Mouse (Mus musculus) cerebellum, postnatal 10 days (tissue): ENCODE results near the gene Trnt1.
A peak's percentile ranks its signal among the peaks of the same experiment; 100 is the strongest.

Experiments
- DNase-seq, 2 experiments: peaks; one replicate each; pipeline ENCODE4 v3.0.0; 2021; ENCODE audit warnings: mixed read lengths in 2 of 2

Trnt1 gene

DNA sequence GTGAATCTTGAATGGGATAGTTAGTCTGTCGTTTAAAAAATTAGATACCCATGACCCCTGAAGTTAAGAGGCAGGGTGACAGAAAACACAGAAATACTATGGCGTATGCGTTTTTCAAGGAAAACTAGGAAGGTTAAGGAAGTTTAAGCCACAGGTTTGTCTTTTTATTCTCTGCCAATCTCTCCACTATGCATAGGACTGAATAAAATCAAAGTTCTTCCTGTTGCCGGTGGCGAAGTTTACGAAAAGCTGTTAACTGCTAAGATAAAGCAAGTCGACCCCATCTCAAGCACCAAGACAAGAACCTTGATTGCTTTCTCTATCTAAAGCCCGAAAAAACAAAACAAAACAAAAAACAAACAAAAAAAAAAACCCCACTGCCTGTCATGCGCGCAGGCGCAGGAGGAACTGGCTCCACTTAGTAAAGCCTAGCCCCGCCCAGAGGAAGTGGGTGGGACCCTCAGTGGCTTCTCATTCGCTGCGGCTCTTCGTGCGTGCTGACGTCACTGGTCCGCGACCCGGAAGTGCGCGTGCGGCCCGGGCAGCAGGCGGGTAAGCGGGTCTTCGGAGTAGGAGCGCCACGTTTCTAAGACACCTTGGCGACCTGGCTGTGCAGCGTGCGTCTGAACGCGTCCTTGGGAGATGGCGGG, at the start of gene Trnt1:
TSS of gene Trnt1 (plus strand) at position 481 of the 650 bp plus-strand sequence.
- DNase-seq: peak; percentile 99

DNA sequence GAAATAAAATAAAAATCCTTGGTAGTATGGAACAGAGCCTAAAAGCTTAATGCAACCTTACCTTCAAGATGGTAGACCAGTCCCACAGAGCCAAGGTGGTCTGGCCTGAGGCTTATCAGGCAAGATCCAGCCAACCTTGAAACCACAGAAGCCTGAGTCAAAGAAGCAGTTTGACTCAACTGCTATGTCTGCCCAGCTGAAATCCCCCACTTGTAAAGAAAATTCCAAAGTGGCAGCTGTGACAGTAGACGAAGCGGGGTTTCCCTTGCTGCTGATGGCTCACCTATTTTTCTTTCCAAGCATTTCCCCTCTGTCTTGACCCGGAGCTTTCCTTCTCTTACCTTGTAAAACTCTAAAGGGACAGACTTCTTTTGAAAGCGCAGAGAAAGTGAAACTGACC, 43.3 kb upstream of the Trnt1 start:
- no peak for DNase-seq

GRCm38 (mm10) chr6:106726078-106726477, 42.8 kb upstream of the Trnt1 start:
- no peak for DNase-seq

- DNase-seq: no peak
Observed at GRCm38 (mm10) chr6:106727703-106728102, 41.2 kb upstream of the Trnt1 start.

- no peak for DNase-seq
Observed at GRCm38 (mm10) chr6:106729682-106730314, 39.1 kb upstream of the Trnt1 start.

DNA sequence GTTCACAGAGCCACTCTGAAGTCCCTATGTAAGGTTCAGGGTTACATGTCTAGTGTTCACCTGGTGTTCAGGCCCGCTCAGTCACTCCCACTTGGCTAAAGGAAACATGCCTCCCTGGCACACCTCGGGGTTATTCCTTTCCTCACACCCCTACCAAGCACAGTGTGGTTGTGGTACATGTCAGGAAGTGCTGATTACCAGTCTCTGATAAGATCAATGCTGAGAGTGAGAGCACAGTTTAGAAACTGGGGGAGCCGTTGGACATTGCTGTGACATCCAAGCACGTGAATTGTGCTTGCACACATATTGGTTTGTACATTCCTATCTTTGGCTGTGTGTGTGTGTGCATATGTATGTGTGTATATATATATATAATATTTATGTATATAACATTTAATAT, 36.4 kb upstream of the Trnt1 start:
- no peak for DNase-seq

DNA sequence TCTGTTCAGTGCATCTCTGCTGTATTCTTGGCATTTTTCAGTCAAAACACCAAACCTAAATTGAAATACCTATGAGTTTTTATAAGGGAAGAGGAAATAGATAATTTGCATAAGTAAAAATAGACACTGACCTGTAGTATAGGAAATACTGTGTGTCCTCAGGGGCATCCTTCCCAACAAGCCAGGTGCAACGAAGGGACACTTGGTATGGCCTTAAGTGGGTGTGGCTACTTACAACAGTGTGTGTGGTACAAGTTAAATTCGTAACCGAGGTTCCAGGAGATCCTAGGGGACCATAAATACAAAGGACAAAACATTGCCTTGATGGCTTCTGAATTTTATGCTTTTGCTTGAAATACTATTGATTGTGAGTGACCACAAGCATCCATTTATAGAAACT, 30.7 kb upstream of the Trnt1 start:
- DNase-seq: no peak

GRCm38 (mm10) chr6:106740244-106740825, 28.6 kb upstream of the Trnt1 start:
- no peak for DNase-seq

- no peak for DNase-seq
Observed at GRCm38 (mm10) chr6:106743556-106744233, 25.2 kb upstream of the Trnt1 start.

GRCm38 (mm10) chr6:106745673-106746394, 23.1 kb upstream of the Trnt1 start:
- no peak for DNase-seq

DNA sequence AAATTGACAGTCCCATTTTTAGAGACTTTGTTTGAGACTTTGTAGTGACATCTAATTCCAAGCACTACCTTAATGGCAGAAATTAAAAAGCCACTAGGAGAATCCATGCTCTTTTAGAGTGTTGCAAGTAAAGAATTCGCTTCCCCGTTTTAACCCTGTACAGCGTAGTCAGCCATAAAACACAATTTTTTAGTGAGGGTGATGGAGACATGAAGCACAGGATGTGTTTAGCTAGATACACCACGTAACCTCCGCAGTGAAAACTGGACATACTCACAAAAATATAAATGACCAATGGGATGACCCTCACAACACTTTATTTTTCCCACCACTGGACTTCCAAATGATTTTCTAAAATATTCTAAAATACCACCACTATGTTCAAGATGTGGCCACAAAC, 21.7 kb upstream of the Trnt1 start:
- no peak for DNase-seq

DNA sequence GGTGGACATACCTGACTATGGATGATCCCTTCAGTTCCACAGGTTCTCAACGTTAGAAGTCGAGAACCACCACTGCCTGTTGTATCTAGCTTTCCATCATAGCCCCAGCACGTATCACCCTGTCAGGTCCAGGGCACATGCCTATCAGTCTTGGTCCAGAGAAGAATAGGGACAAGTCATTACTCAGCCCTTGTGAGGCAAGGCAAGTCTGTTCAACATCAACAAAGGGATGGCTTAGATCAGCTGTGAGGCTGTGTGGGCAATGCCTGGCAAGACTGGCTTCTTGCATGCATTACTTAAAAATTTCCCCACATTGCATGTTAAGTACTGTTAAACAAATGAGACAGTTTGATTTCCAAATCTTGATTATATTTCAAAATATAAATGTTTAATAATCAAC, 21.1 kb upstream of the Trnt1 start:
- DNase-seq: no peak

DNA sequence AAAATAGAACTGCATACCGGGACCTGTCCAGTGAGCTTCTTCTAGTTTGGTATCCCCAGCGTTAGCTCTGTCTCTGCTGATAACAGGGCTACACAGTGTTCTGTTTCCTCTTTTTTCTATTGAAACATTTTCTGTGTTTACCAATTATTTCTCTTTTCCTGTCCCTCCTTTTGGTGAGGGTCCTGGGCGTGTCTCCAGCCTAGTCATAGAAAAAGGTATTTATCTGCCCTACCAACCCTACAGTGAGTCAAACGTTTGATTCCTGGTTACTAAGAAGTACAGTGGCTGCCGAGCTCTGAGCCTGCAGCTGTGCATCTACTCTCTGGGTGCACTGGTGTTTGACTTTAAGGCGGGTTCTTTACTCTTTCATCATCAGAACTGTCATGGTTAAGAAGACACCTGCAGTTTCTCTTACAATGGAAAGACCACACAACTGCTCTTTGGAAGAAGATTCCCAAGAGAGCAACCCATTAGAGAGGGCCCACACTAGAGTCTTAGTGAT, 20.0 kb upstream of the Trnt1 start, which contains the start of gene Il5ra:
TSS of gene Il5ra (minus strand) at position 151 of the 502 bp plus-strand sequence.
- no peak for DNase-seq

GRCm38 (mm10) chr6:106750291-106750690, 18.6 kb upstream of the Trnt1 start:
- no peak for DNase-seq

GRCm38 (mm10) chr6:106758299-106758698, 10.6 kb upstream of the Trnt1 start:
- DNase-seq: no peak

DNA sequence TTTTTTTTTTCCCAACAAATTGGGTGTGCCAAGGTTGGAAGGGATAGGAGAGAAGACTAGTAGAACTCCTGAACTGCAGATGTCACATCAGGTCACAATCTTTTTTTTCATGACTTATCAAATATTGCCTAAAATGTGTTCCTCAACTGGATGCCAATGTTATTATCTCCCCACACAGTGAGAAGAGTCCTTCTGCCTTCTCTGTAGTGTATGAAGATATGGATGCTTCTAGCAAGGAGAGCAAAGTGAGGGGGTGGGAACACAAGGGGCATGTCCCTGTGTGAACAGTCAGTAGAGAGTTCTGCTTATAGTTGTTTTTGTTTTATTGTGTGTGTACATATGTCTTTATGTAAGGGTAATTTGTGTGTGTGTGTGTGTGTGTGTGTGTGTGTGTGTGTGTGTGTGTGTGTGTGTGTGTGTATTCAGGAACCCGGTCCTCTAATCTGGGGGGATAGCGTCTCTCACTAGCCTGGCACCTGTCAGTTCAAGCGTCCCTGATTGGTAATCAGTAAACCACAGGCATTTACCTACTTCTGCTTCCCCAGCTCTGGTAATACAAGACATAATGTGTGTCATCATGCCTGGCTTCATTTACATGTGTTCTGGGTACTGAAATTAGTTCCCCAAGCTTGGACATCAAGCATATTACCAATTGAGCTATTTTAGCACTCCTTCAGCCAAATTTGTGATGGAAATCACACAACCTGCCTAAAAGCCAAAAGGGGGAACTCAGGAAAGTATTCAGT, 8.3 kb upstream of the Trnt1 start:
- no peak for DNase-seq

DNA sequence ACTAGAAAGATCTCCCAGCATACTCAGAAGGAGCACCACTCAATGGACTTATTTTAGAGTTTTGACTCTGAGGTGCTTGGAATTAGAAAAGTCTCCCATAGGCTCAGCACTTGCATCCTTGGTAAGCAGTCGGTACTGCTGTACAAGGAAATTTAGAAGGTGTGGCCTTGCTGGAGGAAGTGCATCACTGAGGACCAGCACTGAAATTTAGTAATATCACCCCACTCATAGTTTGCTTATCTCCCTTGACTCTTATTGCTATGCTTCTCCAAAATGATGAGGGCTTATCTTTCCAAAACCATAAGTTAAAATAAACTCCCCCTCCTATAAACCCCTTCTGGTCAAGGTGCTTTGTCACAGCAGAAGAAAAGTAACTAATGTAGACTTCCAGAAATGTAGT, 7.4 kb upstream of the Trnt1 start:
- DNase-seq: no peak

- DNase-seq: no peak
Observed at GRCm38 (mm10) chr6:106765892-106766291, 3.0 kb upstream of the Trnt1 start.

- no peak for DNase-seq
Observed at GRCm38 (mm10) chr6:106766774-106767173, 2.1 kb upstream of the Trnt1 start.

DNA sequence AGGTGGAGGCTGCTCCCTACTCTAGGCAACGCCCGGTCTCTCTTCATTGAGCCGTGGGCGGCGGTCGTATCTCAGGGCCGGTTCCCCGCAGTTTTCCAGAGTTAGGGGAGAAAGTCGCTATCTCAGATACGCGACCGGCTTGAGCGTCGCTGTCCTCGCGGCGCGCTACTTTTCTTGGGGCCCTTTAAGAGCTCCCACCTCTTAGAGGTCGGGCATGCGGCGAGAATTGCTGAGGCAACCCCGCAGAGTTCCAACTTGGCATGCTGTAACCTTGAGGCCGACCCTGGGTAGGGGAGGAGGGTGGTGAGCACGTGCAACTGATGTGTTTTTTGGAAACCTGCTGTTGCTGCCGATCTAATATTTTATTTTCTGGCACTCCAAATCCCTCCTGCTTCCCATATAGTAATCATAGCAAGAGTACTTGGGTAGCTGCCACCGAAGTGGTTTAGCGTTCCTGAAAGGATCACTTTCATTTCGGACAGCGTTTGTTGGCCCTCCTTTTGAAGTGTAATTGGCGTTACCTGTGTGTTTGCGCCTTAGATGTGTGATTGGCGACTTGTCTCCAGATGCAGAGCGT, 458 bp downstream of the Trnt1 start:
- DNase-seq: no peak

DNA sequence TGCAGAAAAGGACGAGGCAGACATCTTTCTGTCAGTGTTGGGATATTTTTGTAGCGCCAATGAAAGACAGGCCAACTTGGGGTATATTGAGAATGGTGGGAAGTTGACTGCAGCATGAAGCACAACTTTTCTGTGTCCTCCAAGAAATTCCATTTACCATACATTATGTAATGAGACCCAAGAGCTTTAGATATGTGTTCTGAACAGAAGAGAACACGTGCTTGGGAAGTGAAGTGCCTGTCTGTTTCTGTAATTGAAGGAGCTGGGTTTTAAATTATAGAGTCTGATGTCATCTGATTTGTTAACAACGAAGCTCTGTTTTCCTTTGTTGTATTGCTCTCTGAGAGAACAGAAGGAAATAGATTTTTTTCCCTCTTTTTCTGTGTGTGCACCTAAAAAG, 1.1 kb downstream of the Trnt1 start:
- no peak for DNase-seq

DNA sequence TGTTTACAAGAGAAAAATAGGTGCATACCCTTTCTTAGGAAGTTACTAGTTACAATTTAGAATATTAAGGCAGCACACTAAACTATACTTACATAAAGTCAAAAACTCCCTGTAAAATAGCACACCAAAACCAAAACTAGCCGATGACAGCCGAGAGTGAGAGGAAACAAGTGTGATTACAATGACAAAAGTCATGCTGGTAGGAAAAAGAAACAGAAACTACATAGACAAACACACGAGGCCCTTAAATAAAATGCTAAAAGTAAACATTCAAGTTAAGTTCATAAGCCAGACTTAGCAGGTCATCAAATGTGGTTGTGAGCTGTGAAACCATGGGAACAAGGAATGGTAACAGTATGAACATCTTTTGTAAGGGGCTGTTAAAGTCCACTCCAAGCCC, 18.2 kb downstream of the Trnt1 start:
- DNase-seq: no peak
